Mouse (Mus musculus): ENCODE measurements around the gene Casq1.

The Casq1 gene

DNA sequence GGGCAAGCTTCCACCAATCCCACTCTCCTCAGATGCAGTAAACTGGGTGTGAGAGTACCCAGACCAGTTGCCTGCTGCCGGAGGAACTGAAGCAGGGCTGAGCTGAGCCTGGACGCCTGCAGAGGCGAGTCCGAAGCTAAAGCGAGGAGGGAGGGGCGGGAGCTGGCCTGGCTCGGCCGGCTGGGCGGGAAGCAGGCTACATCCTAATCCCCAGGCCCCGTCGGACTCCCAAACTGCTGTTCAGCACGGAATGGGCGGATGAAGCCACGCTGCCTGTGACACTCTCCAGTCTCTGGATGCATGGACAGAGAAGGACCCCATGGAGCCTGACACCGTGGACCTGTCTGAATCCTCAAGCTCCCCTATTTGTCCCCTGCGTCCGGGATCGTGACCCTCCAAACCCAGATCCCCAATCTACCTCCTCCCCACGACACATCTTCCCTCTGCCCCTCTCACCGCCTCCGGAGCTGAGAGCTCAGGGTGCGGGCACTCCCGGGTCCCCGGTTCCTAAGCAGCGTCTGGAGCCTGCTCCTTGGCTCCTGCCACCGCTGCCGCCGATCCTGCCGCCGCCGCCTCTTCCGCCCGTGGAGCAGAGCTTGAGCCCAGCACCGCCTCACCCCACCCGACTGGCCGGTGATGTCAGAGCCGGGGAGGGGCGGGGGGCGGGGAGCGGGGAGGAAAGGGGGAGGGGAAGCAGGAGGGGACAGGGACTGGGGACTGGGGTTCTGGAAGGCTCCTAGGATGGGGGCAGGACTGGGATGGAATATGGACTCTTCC, 13.3 kb downstream of the Casq1 start, which contains the start of gene Pea15a:
Pea15a (minus strand) TSS at position 664 of the 777 bp plus-strand sequence.
- DNase-seq (ENCODE audit: low spot score), result peak; percentile 84

- DNase-seq (ENCODE audit: low spot score), result no peak
Observed at GRCm38 (mm10) chr1:172205741-172206087, 14.0 kb downstream of the Casq1 start.

DNA sequence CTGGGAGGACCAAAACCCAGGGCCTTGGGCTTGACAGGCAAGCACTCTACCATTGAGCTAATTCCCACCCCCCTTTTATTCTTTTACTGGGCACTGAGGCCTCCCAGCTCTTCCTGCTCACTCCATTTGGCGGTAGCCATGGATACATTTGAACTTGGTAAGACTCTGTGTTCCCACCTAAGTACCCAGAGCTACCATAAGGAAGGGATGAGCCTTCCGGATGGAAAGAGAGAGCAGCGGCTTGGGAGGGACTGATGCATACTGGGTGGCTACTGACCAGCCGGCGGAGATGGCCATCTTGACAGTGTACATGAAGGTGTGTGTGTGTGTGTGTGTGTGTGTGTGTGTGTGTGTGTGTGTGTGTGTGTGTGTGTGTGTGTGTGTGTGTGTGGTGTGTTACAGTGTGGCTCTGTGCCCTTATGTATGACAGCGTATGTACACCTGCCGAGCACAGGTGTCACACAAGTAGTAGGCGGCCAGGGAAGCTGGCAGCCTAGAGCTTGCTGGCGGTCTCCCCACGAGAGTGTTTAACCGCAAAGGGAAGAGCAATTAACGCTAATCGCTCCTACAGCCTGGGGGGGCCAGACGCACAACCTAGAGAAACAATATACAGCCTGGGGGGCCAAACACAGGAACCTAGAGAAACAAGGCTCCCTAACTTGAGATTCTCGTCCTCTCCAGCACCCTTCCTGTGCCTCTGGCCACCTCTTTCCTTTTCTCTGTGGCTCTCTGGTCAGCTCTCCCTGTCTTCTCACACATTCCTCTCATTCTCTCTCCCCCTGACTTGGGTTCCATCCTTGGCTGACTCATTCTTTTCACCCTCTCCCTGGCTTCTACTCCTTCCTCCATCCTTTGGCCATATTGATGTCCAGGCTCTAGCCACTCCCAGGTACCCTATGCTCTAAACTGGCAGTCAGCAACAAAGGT, 14.6 kb downstream of the Casq1 start:
- DNase-seq (ENCODE audit: low spot score), result no peak

- no peak for DNase-seq (ENCODE audit: low spot score)
Observed at GRCm38 (mm10) chr1:172204033-172204813, 15.4 kb downstream of the Casq1 start.

GRCm38 (mm10) chr1:172203566-172203965, 16.1 kb downstream of the Casq1 start:
- no peak for DNase-seq (ENCODE audit: low spot score)

GRCm38 (mm10) chr1:172202894-172203522, 16.7 kb downstream of the Casq1 start:
- DNase-seq (ENCODE audit: low spot score), result no peak

DNA sequence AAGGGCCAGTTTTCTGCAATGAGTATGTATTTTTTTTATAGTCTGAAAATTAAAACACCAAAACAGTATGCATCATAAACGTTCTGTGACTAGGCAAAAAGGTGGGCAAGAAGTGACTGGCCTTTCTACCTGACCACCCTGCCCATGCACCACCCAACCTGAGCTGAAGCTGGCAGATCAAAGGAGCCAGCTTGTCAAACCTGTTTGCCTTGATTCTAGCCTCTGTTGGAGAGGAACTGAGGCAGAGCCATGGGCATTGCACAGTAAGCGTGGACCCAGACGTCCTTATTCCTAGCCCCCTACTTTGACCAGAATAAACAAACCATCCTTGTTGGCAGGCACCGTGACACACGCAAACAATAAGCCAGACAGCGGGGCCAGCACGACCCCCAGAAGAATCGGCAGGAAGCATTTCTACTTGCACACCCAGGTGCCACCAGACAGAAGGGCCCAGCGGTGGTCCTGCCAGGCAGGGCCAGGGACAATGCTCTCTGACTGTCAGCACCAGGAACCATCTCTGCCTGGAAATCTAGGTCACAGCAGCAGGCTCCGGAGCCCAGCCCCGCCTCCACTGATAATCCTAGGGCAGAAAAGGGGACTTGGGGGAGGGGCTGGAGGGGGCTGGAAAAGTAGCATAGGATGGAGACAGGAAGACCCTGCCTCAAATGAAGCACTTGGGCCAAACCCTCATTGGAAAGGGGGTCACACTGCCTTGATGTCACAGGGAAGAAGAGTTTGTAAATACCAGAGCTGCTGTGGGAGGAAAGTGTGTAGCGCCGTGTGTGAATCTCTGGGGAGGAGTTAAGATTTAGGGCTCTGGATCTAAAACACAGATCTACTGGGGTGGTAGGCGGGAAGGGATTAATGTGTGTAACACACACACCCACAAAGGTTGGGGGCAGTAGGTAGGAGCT, 17.4 kb downstream of the Casq1 start:
- no peak for DNase-seq (ENCODE audit: low spot score)

- DNase-seq (ENCODE audit: low spot score), result peak; percentile 77
Observed at GRCm38 (mm10) chr1:172200871-172201447, 18.7 kb downstream of the Casq1 start.

DNA sequence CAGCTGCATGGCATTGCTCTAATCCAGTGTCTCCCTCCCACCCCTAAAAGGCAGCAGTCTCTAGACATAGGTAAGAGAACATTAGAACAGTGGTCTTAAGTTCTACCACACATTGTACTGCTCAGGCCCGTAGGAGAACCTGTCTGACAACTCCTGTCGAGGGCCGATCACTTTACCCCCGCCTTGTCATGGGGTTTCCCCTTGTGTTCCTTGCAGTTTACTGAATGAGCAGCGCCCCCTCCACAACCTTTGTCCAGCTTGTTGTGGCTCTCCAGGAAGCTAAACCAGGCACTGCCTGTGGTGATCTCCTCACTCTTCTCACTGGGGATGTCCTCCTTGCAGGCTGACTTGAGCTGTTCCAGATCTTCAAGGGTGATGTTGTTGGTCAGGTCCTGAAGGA, 19.5 kb downstream of the Casq1 start:
- DNase-seq (ENCODE audit: low spot score), result no peak

- DNase-seq (ENCODE audit: low spot score), result no peak
Observed at GRCm38 (mm10) chr1:172198996-172199395, 20.7 kb downstream of the Casq1 start.

DNA sequence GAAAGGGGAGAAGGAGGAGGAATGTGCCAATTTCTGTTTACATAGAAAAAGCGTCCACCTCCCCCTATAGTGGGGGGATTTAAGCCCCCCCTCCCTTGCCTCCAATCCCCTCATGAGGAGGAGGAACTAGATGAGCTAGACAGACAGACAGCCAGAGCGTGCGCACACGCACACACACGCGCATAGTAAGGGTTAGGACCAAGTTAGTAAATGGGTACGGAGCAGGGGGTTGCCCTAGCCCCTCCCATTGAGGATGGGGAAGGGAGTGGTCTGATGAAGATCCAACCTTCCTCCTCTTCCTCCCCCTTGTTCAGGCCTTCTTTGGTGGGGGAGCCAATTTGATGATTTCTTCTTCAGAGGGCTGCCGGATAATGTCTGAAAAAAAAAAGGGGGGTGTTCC, 21.4 kb downstream of the Casq1 start:
- no peak for DNase-seq (ENCODE audit: low spot score)

DNA sequence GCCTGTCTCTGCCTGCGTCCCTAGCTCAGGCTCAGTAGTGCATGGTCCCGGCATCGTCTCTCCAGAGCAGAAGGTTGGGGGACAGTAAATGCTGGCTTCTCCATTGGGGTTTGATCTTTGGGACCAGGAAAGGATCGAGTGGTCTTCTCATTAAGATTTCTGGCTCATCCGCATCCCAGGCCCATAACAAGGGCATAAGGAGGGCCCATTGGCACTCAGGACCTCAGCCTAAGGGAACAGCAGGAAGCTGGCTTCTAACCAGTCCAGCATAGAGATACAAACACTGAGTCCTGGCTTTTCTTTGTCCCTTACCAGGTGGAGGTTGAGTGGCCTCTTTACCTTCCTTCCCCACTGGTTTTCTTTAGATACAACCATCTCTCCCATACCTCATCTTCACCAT, 21.8 kb downstream of the Casq1 start:
- DNase-seq (ENCODE audit: low spot score), result no peak

- no peak for DNase-seq (ENCODE audit: low spot score)
Observed at GRCm38 (mm10) chr1:172197146-172197545, 22.5 kb downstream of the Casq1 start.

GRCm38 (mm10) chr1:172194435-172194834, 25.2 kb downstream of the Casq1 start:
- DNase-seq (ENCODE audit: low spot score), result no peak

GRCm38 (mm10) chr1:172192217-172192616, 27.5 kb downstream of the Casq1 start:
- no peak for DNase-seq (ENCODE audit: low spot score)

- DNase-seq (ENCODE audit: low spot score), result no peak
Observed at GRCm38 (mm10) chr1:172191578-172191977, 28.1 kb downstream of the Casq1 start.

- no peak for DNase-seq (ENCODE audit: low spot score)
Observed at GRCm38 (mm10) chr1:172188891-172189290, 30.8 kb downstream of the Casq1 start.

DNA sequence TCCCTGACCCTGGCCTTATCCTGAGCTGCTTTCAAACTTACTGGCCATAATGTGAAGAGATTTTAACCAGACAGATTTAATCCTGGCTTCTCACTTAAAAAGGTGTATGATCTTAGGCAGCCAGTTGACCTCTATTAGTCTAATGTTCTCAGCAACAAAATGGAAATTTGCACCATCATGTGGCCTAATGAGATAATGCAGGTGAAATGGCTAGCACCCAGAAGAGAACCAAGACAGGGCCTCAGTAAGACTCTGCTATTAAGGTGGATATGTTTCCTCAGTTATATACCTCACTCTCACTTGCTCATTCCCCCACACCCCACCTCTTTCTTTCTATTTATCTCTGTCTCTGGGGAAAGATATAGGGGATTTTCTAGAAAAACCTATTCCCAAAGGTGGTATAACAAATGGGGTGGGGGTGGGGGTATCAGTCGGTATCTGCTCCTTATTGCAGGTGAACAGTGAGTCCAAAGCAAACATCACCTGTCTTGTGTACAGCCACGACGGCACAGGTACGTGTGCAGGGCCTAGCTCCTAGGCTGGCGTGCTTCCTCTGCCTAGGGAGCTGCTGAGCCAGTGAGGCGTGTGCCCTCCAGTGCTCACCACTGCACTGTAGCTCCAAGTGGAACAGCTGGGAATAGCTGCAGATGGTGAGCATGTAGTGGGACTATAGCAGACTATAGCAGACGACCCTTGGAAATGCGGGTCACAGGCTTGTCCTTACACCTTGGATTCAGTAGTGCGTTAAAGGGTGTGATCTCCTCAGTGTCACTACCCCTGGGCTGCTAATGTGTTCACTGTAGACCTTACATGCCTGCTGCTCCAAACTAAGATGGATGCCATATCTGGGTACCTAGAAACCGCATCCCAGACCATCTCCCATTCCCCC, 33.0 kb downstream of the Casq1 start:
- DNase-seq (ENCODE audit: low spot score), result no peak

DNA sequence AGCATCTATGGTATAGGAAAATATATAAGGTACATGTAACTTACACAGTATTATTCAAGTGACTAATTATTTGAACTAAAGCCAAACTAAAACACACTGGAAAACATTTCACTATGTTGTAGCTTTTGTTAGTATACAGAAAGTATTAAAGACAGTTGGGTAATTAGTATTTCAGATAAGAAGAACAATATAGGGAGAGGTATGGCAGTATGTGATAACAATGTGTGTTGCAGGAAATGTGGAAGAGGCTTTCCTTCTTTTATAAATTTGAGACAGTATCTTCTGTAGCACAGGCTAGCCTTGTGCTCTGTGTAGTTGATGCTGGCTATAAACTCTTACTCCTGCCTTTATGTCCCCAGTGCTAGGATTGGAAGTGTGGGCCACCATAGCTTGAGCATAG, 35.8 kb downstream of the Casq1 start:
- DNase-seq (ENCODE audit: low spot score), result no peak

Data from layer of hippocampus, adult 11-12 months (tissue).